Mouse (Mus musculus) spleen, adult 2 months (tissue): ENCODE results near the gene Rasgef1b.

Source experiments
- CTCF ChIP-seq: fragments of 200-500 bp; IDR thresholded peaks from 2 replicates; pipeline ENCODE4 v1.5.1; 2011; ENCODE audit warnings: mild to moderate bottlenecking, inconsistent platforms; ENCODE audit not compliant: insufficient read depth, insufficient read length, insufficient replicate concordance; ENCODE audit errors: extremely low read depth
- POLR2A ChIP-seq: fragments of 200-500 bp; IDR thresholded peaks from 2 replicates; pipeline ENCODE4 v1.6.1; 2011; ENCODE audit warnings: low read depth, low read length, inconsistent platforms

GRCm38 (mm10) chr5:99413851-99414250 is 315.0 kb downstream of the Rasgef1b start:
- TF ChIP-seq POLR2A (no peak), CTCF (no peak)
